Mouse (Mus musculus): ENCODE data around the gene Acot6. TPM values are rescaled to one million over a fixed set of nuclear protein-coding genes. Genes with fewer than 3 reads are reported as not detected.

Acot6 gene
- polyA plus RNA-seq, 1 experiment from 2014 or later = 1.5 TPM

GRCm38 (mm10) chr12:84150976-84151375, 50.5 kb downstream of the Acot6 start:
- WGBS = 84% methylated on average over 6 of the region's 6 CpGs
- Histone ChIP-seq H3K27me3 (ENCODE audit: control insufficient read depth, insufficient read depth, low read length) (no peaks in the 10 kb centered on the region), H3K9me3 (ENCODE audit: control insufficient read depth, low read length) (no peaks in the 10 kb centered on the region), H3K27ac (ENCODE audit: low read depth, low read length) (no peak overlapping the region), H3K36me3 (ENCODE audit: control insufficient read depth, insufficient read depth, low read length) (no peaks in the 10 kb centered on the region; the same call in 1 of the 2 replicates), H3K4me3 (ENCODE audit: low read depth, low read length) (no peak overlapping the region), H3K9ac (ENCODE audit: low read length) (no peak overlapping the region), H3K4me2 (ENCODE audit: low read depth, low read length, severe bottlenecking) (no peak overlapping the region), H3K4me1 (replicated peaks; ENCODE audit: control insufficient read depth, insufficient read depth, low read length) (peaks cover 6% of the 10 kb centered on the region; the same call in 1 of the 2 replicates)
- DNase-seq (ENCODE audit: low spot score) (no peak), ATAC-seq (replicated peaks; ENCODE audit: low FRiP score) (no peak)

- no peaks in the 10 kb centered on the region for H3K27me3 ChIP-seq (ENCODE audit: control insufficient read depth, insufficient read depth, low read length)
- DNase-seq (ENCODE audit: low spot score) (no peak), ATAC-seq (replicated peaks; ENCODE audit: low FRiP score) (no peak)
- no peak overlapping the region for H3K4me3 ChIP-seq (ENCODE audit: low read depth, low read length)
- 91% methylated on average over 10 of the region's 10 CpGs for WGBS
- no peak overlapping the region for H3K9ac ChIP-seq (ENCODE audit: low read length)
- H3K9me3 ChIP-seq (ENCODE audit: control insufficient read depth, low read length) = no peaks in the 10 kb centered on the region
- no peak overlapping the region for H3K4me2 ChIP-seq (ENCODE audit: low read depth, low read length, severe bottlenecking)
- peaks cover 6% of the 10 kb centered on the region; the same call in 1 of the 2 replicates for H3K4me1 ChIP-seq (replicated peaks; ENCODE audit: control insufficient read depth, insufficient read depth, low read length)
- H3K36me3 ChIP-seq (ENCODE audit: control insufficient read depth, insufficient read depth, low read length) = no peaks in the 10 kb centered on the region; the same call in 1 of the 2 replicates
- no peak overlapping the region for H3K27ac ChIP-seq (ENCODE audit: low read depth, low read length)
Observed at GRCm38 (mm10) chr12:84151911-84152310, 51.5 kb downstream of the Acot6 start.

- no peak overlapping the region for H3K27ac ChIP-seq (ENCODE audit: low read depth, low read length)
- no peaks in the 10 kb centered on the region; the same call in 1 of the 2 replicates for H3K36me3 ChIP-seq (ENCODE audit: control insufficient read depth, insufficient read depth, low read length)
- H3K4me3 ChIP-seq (ENCODE audit: low read depth, low read length) = no peak overlapping the region
- no peak overlapping the region for H3K9ac ChIP-seq (ENCODE audit: low read length)
- 81% methylated on average over 32 of the region's 32 CpGs for WGBS
- no peaks in the 10 kb centered on the region for H3K27me3 ChIP-seq (ENCODE audit: control insufficient read depth, insufficient read depth, low read length)
- H3K4me2 ChIP-seq (ENCODE audit: low read depth, low read length, severe bottlenecking) = no peak overlapping the region
- H3K9me3 ChIP-seq (ENCODE audit: control insufficient read depth, low read length) = no peaks in the 10 kb centered on the region
- DNase-seq (ENCODE audit: low spot score) (peak; percentile 65), ATAC-seq (replicated peaks; ENCODE audit: low FRiP score) (no peak)
- peaks cover 6% of the 10 kb centered on the region; the same call in 1 of the 2 replicates for H3K4me1 ChIP-seq (replicated peaks; ENCODE audit: control insufficient read depth, insufficient read depth, low read length)
Observed at GRCm38 (mm10) chr12:84152352-84153190, 52.1 kb downstream of the Acot6 start.

DNA sequence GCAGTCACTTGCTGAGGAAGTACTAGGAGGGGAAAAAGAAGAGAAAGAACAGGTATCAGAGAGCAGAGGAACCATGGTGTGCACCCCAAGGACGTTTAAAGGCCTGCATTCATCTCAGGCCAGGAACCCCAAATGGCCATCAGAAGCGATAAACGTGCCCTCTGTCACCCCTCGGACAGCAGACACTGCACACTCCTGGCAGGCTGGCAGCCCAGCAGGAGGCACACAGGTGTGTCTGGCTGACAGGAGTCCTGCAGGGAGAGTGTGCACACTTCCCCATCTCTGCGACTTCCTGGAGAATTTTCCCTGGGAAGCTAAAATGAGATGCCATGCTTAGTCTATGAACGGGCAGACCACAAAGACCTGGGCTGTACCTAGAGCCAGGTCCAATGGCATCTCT, 53.0 kb downstream of the Acot6 start:
- H3K4me2 ChIP-seq (ENCODE audit: low read depth, low read length, severe bottlenecking) = no peak overlapping the region
- 85% methylated on average over 6 of the region's 6 CpGs for WGBS
- no peak for DNase-seq (ENCODE audit: low spot score)
- H3K4me3 ChIP-seq (ENCODE audit: low read depth, low read length) = no peak overlapping the region
- H3K9ac ChIP-seq (ENCODE audit: low read length) = no peak overlapping the region
- H3K9me3 ChIP-seq (ENCODE audit: control insufficient read depth, low read length) = no peaks in the 10 kb centered on the region
- H3K27me3 ChIP-seq (ENCODE audit: control insufficient read depth, insufficient read depth, low read length) = no peaks in the 10 kb centered on the region
- ATAC-seq (replicated peaks; ENCODE audit: low FRiP score) = no peak
- H3K27ac ChIP-seq (ENCODE audit: low read depth, low read length) = no peak overlapping the region
- peaks cover 5% of the 10 kb centered on the region; the same call in 1 of the 2 replicates for H3K4me1 ChIP-seq (replicated peaks; ENCODE audit: control insufficient read depth, insufficient read depth, low read length)
- no peaks in the 10 kb centered on the region; the same call in 1 of the 2 replicates for H3K36me3 ChIP-seq (ENCODE audit: control insufficient read depth, insufficient read depth, low read length)

DNA sequence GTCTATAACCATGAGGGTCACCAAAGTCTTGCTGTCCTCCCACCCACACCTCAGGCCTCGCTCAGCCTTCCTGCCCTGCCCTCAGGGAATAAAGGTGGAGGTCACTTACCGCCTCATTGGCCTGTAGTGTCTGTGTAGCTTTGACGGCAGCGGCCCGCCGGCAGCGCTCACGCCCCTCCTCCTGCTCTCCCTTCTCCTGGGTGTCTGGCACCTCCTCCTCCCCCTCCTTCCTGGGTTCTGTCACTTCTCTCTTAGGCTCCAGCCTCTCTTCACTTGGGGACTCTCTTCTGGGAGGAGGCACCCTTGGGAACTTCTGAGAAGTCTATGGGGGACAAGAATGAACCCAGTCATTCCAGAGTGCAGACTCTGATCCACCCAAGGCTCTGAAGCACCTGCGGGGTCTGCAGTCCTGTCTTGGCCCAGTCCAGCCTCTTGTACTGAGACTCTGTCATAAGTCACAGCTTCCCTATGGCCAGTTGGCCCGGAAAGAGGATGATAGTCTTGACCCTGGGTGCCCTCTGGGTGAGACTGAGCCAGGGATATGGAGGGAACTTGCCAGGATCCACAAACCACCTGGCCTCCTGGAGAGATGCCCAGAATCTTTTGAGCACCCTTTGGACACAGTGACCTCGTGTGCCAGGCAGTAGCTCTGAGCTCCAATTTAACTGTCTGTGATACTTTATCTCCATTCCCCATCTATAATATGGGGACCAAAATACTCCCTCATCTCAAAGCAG, 54.5 kb downstream of the Acot6 start:
- H3K27ac ChIP-seq (ENCODE audit: low read depth, low read length) = no peak overlapping the region
- no peak overlapping the region for H3K4me3 ChIP-seq (ENCODE audit: low read depth, low read length)
- no peaks in the 10 kb centered on the region for H3K27me3 ChIP-seq (ENCODE audit: control insufficient read depth, insufficient read depth, low read length)
- no peaks in the 10 kb centered on the region for H3K9me3 ChIP-seq (ENCODE audit: control insufficient read depth, low read length)
- WGBS = 83% methylated on average over 11 of the region's 11 CpGs
- no peak overlapping the region for H3K9ac ChIP-seq (ENCODE audit: low read length)
- no peak overlapping the region for H3K4me2 ChIP-seq (ENCODE audit: low read depth, low read length, severe bottlenecking)
- ATAC-seq (replicated peaks; ENCODE audit: low FRiP score) (no peak), DNase-seq (ENCODE audit: low spot score) (no peak)
- H3K36me3 ChIP-seq (ENCODE audit: control insufficient read depth, insufficient read depth, low read length) = no peaks in the 10 kb centered on the region; the same call in 1 of the 2 replicates
- H3K4me1 ChIP-seq (replicated peaks; ENCODE audit: control insufficient read depth, insufficient read depth, low read length) = 0 out of 2 replicates have a peak, but pooled peaks cover 2% of the 10 kb centered on the region

- no peak overlapping the region for H3K4me3 ChIP-seq (ENCODE audit: low read depth, low read length)
- DNase-seq (ENCODE audit: low spot score) = no peak
- ATAC-seq (replicated peaks; ENCODE audit: low FRiP score) = no peak
- H3K27ac ChIP-seq (ENCODE audit: low read depth, low read length) = no peak overlapping the region
- H3K36me3 ChIP-seq (ENCODE audit: control insufficient read depth, insufficient read depth, low read length) = no peaks in the 10 kb centered on the region; the same call in 1 of the 2 replicates
- no peaks in the 10 kb centered on the region for H3K27me3 ChIP-seq (ENCODE audit: control insufficient read depth, insufficient read depth, low read length)
- no peak overlapping the region for H3K4me2 ChIP-seq (ENCODE audit: low read depth, low read length, severe bottlenecking)
- no peaks in the 10 kb centered on the region for H3K9me3 ChIP-seq (ENCODE audit: control insufficient read depth, low read length)
- no peak overlapping the region for H3K9ac ChIP-seq (ENCODE audit: low read length)
- 87% methylated on average over 2 of the region's 2 CpGs for WGBS
- H3K4me1 ChIP-seq (replicated peaks; ENCODE audit: control insufficient read depth, insufficient read depth, low read length) = 0 out of 2 replicates have a peak, but pooled peaks cover 2% of the 10 kb centered on the region
Observed at GRCm38 (mm10) chr12:84155523-84155871, 55.0 kb downstream of the Acot6 start.

DNA sequence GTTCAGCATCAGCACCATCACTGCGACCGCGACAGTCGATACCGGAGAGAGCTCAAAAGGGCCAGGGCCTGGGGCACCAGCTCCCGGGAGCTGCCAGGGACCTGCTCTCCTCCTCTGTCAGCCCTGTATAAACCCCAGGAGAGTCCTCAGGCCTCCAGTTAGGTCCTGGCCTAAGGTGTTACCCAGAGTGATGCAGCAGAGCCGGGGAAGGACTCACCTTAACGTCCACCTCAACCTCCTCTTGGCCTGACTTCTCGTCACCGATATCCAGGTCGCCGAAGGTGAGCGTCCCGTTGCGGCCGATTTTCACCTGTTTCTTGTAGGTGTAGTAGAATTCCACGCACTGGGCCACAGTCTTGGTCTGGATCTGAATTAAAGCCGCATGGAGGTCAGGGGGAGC, 55.8 kb downstream of the Acot6 start:
- H3K9me3 ChIP-seq (ENCODE audit: control insufficient read depth, low read length) = no peaks in the 10 kb centered on the region
- no peak overlapping the region for H3K4me2 ChIP-seq (ENCODE audit: low read depth, low read length, severe bottlenecking)
- H3K4me3 ChIP-seq (ENCODE audit: low read depth, low read length) = no peak overlapping the region
- H3K36me3 ChIP-seq (ENCODE audit: control insufficient read depth, insufficient read depth, low read length) = no peaks in the 10 kb centered on the region; the same call in 1 of the 2 replicates
- WGBS = 94% methylated on average over 18 of the region's 18 CpGs
- ATAC-seq (replicated peaks; ENCODE audit: low FRiP score) = no peak
- DNase-seq (ENCODE audit: low spot score) = peak; percentile 37
- H3K27ac ChIP-seq (ENCODE audit: low read depth, low read length) = no peak overlapping the region
- no peak overlapping the region for H3K9ac ChIP-seq (ENCODE audit: low read length)
- no peaks in the 10 kb centered on the region for H3K27me3 ChIP-seq (ENCODE audit: control insufficient read depth, insufficient read depth, low read length)
- 0 out of 2 replicates have a peak, but pooled peaks cover 2% of the 10 kb centered on the region for H3K4me1 ChIP-seq (replicated peaks; ENCODE audit: control insufficient read depth, insufficient read depth, low read length)

GRCm38 (mm10) chr12:84158156-84158555, 57.7 kb downstream of the Acot6 start:
- WGBS = 92% methylated on average over 14 of the region's 14 CpGs
- no peak overlapping the region for H3K4me2 ChIP-seq (ENCODE audit: low read depth, low read length, severe bottlenecking)
- H3K4me1 ChIP-seq (replicated peaks; ENCODE audit: control insufficient read depth, insufficient read depth, low read length) = no peaks in the 10 kb centered on the region
- ATAC-seq (replicated peaks; ENCODE audit: low FRiP score) (no peak), DNase-seq (ENCODE audit: low spot score) (no peak)
- H3K27ac ChIP-seq (ENCODE audit: low read depth, low read length) = no peak overlapping the region
- no peaks in the 10 kb centered on the region for H3K9me3 ChIP-seq (ENCODE audit: control insufficient read depth, low read length)
- no peaks in the 10 kb centered on the region for H3K27me3 ChIP-seq (ENCODE audit: control insufficient read depth, insufficient read depth, low read length)
- H3K4me3 ChIP-seq (ENCODE audit: low read depth, low read length) = no peak overlapping the region
- no peaks in the 10 kb centered on the region; the same call in 1 of the 2 replicates for H3K36me3 ChIP-seq (ENCODE audit: control insufficient read depth, insufficient read depth, low read length)
- H3K9ac ChIP-seq (ENCODE audit: low read length) = no peak overlapping the region
